Mouse (Mus musculus) liver, embryonic 14.5 days (tissue): ENCODE results near the gene Ccdc69. TPM values are rescaled to one million over a fixed set of nuclear protein-coding genes. Genes with fewer than 3 reads are reported as not detected.
"Not testable (repeated sequence)": the region's sequence is repeated elsewhere in the genome, so short reads cannot be mapped to it uniquely, and the experiment has no call there.

ENCODE experiments used
- ATAC-seq: fragments of 200-750 bp; cut with Nextera tagmentation; 2 replicates; pipeline ENCODE4 v1.8.0; 2017; ENCODE audit warnings: moderate number of reproducible peaks, mild to moderate bottlenecking, moderate library complexity; ENCODE audit not compliant: insufficient read depth
- DNase-seq, 3 experiments: peaks; one replicate each; pipeline ENCODE4 v3.0.0-alpha.2; 2012 to 2013; ENCODE audit warnings: low read depth in 3 of 3, low spot score in 3 of 3
- H3K27ac ChIP-seq: fragments of 300-500 bp; sonication (generic); 2 replicates; pipeline ENCODE4 v1.5.1; 2014; ENCODE audit warnings: moderate library complexity, mild to moderate bottlenecking, control low read depth, inconsistent platforms
- H3K27me3 ChIP-seq: fragments of 300-500 bp; sonication (generic); 2 replicates; pipeline ENCODE4 v1.6.1; 2014; ENCODE audit warnings: mild to moderate bottlenecking, low read length, moderate library complexity; ENCODE audit not compliant: control insufficient read depth, insufficient read depth
- H3K36me3 ChIP-seq: fragments of 300-500 bp; sonication (generic); replicated peaks from 2 replicates; pipeline ENCODE4 v1.6.1; 2014; ENCODE audit warnings: low read depth; ENCODE audit not compliant: control insufficient read depth, insufficient read depth
- H3K4me1 ChIP-seq, 2 experiments: fragments of 200-500 bp in 1 of 2; fragments of 300-500 bp in 1 of 2; sonication (generic) in 1 of 2; replicated peaks; 2 replicates each; pipeline ENCODE4 v1.6.1; 2012 to 2014; ENCODE audit warnings: antibody characterized with exemption in 1 of 2, inconsistent platforms in 1 of 2, low read length in 1 of 2; ENCODE audit not compliant: control insufficient read depth in 2 of 2, insufficient read depth in 2 of 2
- H3K4me2 ChIP-seq: fragments of 300-500 bp; sonication (generic); 2 replicates; pipeline ENCODE4 v1.6.1; 2014; ENCODE audit warnings: low read depth, mild to moderate bottlenecking, control low read depth, moderate library complexity
- H3K4me3 ChIP-seq, 2 experiments: fragments of 200-500 bp in 1 of 2; fragments of 300-500 bp in 1 of 2; sonication (generic) in 1 of 2; 2 replicates each; pipeline ENCODE4 v1.5.1; 2012 to 2014; ENCODE audit warnings: low read depth in 2 of 2, low read length in 2 of 2, mild to moderate bottlenecking in 2 of 2, control low read depth in 1 of 2, inconsistent platforms in 1 of 2, moderate library complexity in 1 of 2; ENCODE audit not compliant: insufficient read depth in 1 of 2
- H3K9ac ChIP-seq: fragments of 300-500 bp; sonication (generic); replicated peaks from 2 replicates; pipeline ENCODE4 v1.6.1; 2014; ENCODE audit warnings: mild to moderate bottlenecking, control low read depth, moderate library complexity
- H3K9me3 ChIP-seq: fragments of 300-500 bp; sonication (generic); 2 replicates; pipeline ENCODE4 v1.6.1; 2016; ENCODE audit warnings: low read length, mixed read lengths; ENCODE audit not compliant: control insufficient read depth
- CTCF ChIP-seq: IDR thresholded peaks from 2 replicates; pipeline ENCODE4 v1.5.1; 2016; ENCODE audit warnings: antibody characterized with exemption, low read depth, control low read depth
- EP300 ChIP-seq: IDR thresholded peaks from 2 replicates; pipeline ENCODE4 v1.6.1; 2016; ENCODE audit warnings: antibody characterized with exemption, low read depth
- WGBS: fragments of 180-500 bp; shearing (Covaris S2); extraction: QIAGEN DNeasy Blood & Tissue Kit; methylation state at CpG from one replicate; pipeline ENCODE4 v1.1.7; 2014; ENCODE audit not compliant: insufficient replicate concordance; 5-methylcytosine and 5-hydroxymethylcytosine counted together
- polyA plus RNA-seq, 2 experiments: library from polyadenylated mRNA; depleted of rRNA in 1 of 2; stranded (reverse) in 1 of 2; unstranded in 1 of 2; fragments of >200 nt; fragmentation: Nextera tagmentation in 1 of 2; extraction: Ambion mirVana in 1 of 2; gene quantifications; 2 replicates each; pipeline versions ENCODE4 v1.2.1 to v1.2.3; 2012 to 2014

Ccdc69 gene
- polyA plus RNA-seq, 2 experiments = 0.77 to 1.1 TPM

- H3K4me2 ChIP-seq = no peak overlapping the region
- WGBS = 29% methylated on average over 2 of the region's 2 CpGs
These were observed 39.1 kb upstream of the Ccdc69 start for GRCm38 (mm10) chr11:55117031-55117430.

GRCm38 (mm10) chr11:55116004-55116403 is 38.1 kb upstream of the Ccdc69 start:
- DNase-seq (no peak), ATAC-seq (no peak)
- Histone ChIP-seq H3K27me3 (no peaks in the 10 kb centered on the region), H3K27ac (no peak overlapping the region), H3K4me1 (peaks cover 0 to 9% of the 10 kb centered on the region in 2 experiments; a peak in 2 of 4 replicates), H3K9ac (no peak overlapping the region), H3K9me3 (no peaks in the 10 kb centered on the region), H3K4me2 (no peak overlapping the region), H3K4me3 (no peak overlapping the region), H3K36me3 (no peaks in the 10 kb centered on the region)
- 58% methylated on average over 3 of the region's 3 CpGs for WGBS
- no peak for TF ChIP-seq CTCF
- no peak for TF ChIP-seq EP300

More at GRCm38 (mm10) chr11:55117031-55117430, 39.1 kb upstream of the Ccdc69 start:
- Histone ChIP-seq H3K9ac (no peak overlapping the region), H3K27me3 (no peaks in the 10 kb centered on the region), H3K36me3 (no peaks in the 10 kb centered on the region), H3K9me3 (no peaks in the 10 kb centered on the region), H3K4me1 (peaks cover 0 to 10% of the 10 kb centered on the region in 2 experiments; a peak in 2 of 4 replicates), H3K27ac (no peak overlapping the region), H3K4me3 (no peak overlapping the region)
- DNase-seq = no peak
- ATAC-seq = no peak
- no peak for TF ChIP-seq EP300

- H3K9ac ChIP-seq = no peak overlapping the region
- H3K9me3 ChIP-seq = no peaks in the 10 kb centered on the region
- no peak for TF ChIP-seq CTCF
- H3K27ac ChIP-seq = no peak overlapping the region
- H3K4me2 ChIP-seq = no peak overlapping the region
- H3K4me1 ChIP-seq = peaks cover 0 to 6% of the 10 kb centered on the region in 2 experiments; a peak in 2 of 4 replicates
- no peak for DNase-seq
- ATAC-seq = no peak
- WGBS = 60% methylated on average over 2 of the region's 2 CpGs
- H3K27me3 ChIP-seq = no peaks in the 10 kb centered on the region
- H3K36me3 ChIP-seq = no peaks in the 10 kb centered on the region
- H3K4me3 ChIP-seq = no peak overlapping the region
These were observed 36.4 kb upstream of the Ccdc69 start for GRCm38 (mm10) chr11:55114291-55114690.

GRCm38 (mm10) chr11:55113861-55114250 is 35.9 kb upstream of the Ccdc69 start:
- H3K27ac ChIP-seq, H3K4me3 ChIP-seq, H3K36me3 ChIP-seq, H3K27me3 ChIP-seq, DNase-seq, H3K9me3 ChIP-seq, H3K9ac ChIP-seq, H3K4me1 ChIP-seq, H3K4me2 ChIP-seq: not testable (repeated sequence)
- 15% methylated on average over 3 of the region's 4 CpGs for WGBS
- ATAC-seq = peak; percentile 15; the same call in 1 of the 2 replicates

GRCm38 (mm10) chr11:55113209-55113860 is 35.4 kb upstream of the Ccdc69 start:
- Histone ChIP-seq H3K4me1 (peaks cover 0 to 6% of the 10 kb centered on the region in 2 experiments; a peak in 2 of 4 replicates), H3K27ac (no peak overlapping the region), H3K9me3 (no peaks in the 10 kb centered on the region), H3K36me3 (no peaks in the 10 kb centered on the region), H3K9ac (no peak overlapping the region), H3K4me2 (no peak overlapping the region), H3K27me3 (no peaks in the 10 kb centered on the region), H3K4me3 (no peak overlapping the region)
- DNase-seq (peak in 1 of 3 experiments; percentile 41), ATAC-seq (peak; percentile 47; the same call in 1 of the 2 replicates)
- TF ChIP-seq CTCF (no peak), EP300 (no peak)
- 26% methylated on average over 7 of the region's 7 CpGs for WGBS
